Mouse (Mus musculus) megakaryocyte, embryonic 14.5 days (primary cell): ENCODE results near the gene S100a2. TPM values are rescaled to one million over a fixed set of nuclear protein-coding genes. Genes with fewer than 3 reads are reported as not detected.
A peak's percentile ranks its signal among the peaks of the same experiment; 100 is the strongest.

Experiments
- H3K27me3 ChIP-seq: replicated peaks from 2 replicates; pipeline ENCODE3; 2012; ENCODE audit warnings: inconsistent platforms
- H3K36me3 ChIP-seq: replicated peaks from 2 replicates; pipeline ENCODE3; 2012; ENCODE audit warnings: low read length, inconsistent platforms, mixed read lengths
- H3K4me1 ChIP-seq: 2 replicates; pipeline ENCODE4 v1.6.1; 2012; ENCODE audit warnings: inconsistent platforms
- H3K4me3 ChIP-seq: replicated peaks from 2 replicates; pipeline ENCODE3; 2012; ENCODE audit warnings: moderate library complexity, mild to moderate bottlenecking, inconsistent platforms
- H3K9me3 ChIP-seq: 2 replicates; pipeline ENCODE4 v1.6.1; 2012; ENCODE audit warnings: inconsistent platforms
- FLI1 ChIP-seq: IDR thresholded peaks from 2 replicates; pipeline ENCODE4 v1.6.1; 2012; ENCODE audit warnings: low read length, inconsistent platforms, mixed read lengths
- GATA1 ChIP-seq: IDR thresholded peaks from 3 replicates; pipeline ENCODE4 v1.6.1; 2012; ENCODE audit warnings: mixed read lengths, low read length, inconsistent platforms, borderline replicate concordance
- polyA plus RNA-seq: library from polyadenylated mRNA; stranded (reverse); fragments of >175 nt; gene quantifications from 2 replicates; pipeline ENCODE4 v1.2.3, GENCODE M21; 2012; ENCODE audit warnings: low replicate concordance; ENCODE audit not compliant: insufficient read depth

Gene S100a2
- polyA plus RNA-seq, 1 experiment, result not detected

DNA sequence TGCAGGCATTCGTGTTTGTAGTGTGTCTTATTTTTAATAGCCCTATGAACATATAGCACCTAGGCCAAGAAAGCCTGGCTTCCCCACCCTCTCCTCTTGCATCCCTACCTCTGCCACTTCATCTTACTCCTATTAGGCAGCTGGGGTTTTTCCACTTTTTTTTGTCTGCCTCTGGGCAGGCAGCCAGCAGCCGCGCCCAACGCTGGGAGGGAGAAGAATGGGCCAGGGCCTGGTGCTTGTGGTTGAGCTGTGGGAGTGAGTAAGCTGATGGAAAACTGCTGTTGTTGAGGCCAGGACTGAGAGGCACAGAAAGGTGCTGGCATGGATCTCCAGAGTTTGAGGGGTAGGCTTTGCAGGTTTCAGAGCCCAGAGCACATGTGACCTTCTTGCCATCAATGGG, 14.4 kb downstream of the S100a2 start:
- no peaks in the 10 kb centered on the region for H3K36me3 ChIP-seq
- H3K4me3 ChIP-seq, result no peak overlapping the region
- TF ChIP-seq GATA1 (no peak), FLI1 (no peak)
- no peaks in the 10 kb centered on the region for H3K9me3 ChIP-seq
- peaks cover 62% of the 10 kb centered on the region for H3K4me1 ChIP-seq
- peaks cover 90% of the 10 kb centered on the region for H3K27me3 ChIP-seq

DNA sequence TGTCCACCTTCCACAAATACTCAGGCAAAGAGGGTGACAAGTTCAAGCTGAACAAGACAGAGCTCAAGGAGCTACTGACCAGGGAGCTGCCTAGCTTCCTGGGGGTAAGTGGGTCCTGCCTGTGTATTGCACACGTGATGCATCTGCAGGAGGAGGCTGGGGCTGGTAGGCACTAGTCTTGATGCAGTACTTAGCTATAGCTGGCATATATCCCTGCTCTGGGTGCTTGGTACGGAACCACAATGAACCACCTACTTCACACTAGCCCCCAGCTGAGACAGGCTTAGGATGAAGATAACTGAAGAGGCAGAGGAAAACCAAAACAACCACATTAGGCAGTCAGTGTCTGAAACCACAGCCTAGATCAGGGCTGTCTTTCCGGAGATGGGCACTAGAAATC, 15.0 kb downstream of the S100a2 start:
- TF ChIP-seq FLI1 (no peak), GATA1 (no peak)
- no peaks in the 10 kb centered on the region for H3K36me3 ChIP-seq
- peaks cover 90% of the 10 kb centered on the region for H3K27me3 ChIP-seq
- peaks cover 62% of the 10 kb centered on the region for H3K4me1 ChIP-seq
- H3K4me3 ChIP-seq, result peak overlapping the region; percentile 29
- H3K9me3 ChIP-seq, result no peaks in the 10 kb centered on the region

DNA sequence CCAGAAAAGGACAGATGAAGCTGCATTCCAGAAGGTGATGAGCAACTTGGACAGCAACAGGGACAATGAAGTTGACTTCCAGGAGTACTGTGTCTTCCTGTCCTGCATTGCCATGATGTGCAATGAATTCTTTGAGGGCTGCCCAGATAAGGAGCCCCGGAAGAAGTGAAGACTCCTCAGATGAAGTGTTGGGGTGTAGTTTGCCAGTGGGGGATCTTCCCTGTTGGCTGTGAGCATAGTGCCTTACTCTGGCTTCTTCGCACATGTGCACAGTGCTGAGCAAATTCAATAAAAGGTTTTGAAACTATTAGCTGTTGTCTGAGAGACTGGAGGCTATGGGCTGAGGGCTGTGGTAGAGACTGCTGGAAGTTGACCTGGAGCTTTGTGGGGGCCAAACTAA, 15.7 kb downstream of the S100a2 start:
- H3K9me3 ChIP-seq, result no peaks in the 10 kb centered on the region
- H3K27me3 ChIP-seq, result peaks cover 89% of the 10 kb centered on the region
- peaks cover 62% of the 10 kb centered on the region for H3K4me1 ChIP-seq
- TF ChIP-seq FLI1 (no peak), GATA1 (no peak)
- H3K4me3 ChIP-seq, result no peak overlapping the region
- no peaks in the 10 kb centered on the region for H3K36me3 ChIP-seq

DNA sequence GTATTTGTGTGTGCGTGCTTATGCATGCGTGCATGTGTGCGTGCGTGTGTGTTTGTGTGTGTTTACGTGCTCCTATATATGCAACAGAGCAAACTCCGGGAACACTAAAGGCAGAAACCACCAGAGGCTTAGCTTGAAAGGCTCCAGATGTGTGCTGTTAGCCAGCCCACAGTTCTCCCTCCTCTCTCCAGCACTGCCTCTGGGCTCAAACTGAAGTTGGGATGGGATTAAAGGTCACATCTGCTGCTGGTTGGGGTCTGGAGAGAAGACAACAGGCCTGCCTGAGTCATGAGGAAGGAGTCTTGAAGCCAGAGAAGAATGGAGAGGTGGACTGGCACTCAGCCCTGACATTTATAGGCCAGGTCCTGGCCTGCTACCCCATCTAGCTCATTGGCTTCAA, 16.1 kb downstream of the S100a2 start:
- no peak for TF ChIP-seq GATA1
- TF ChIP-seq FLI1, result no peak
- Histone ChIP-seq H3K36me3 (no peaks in the 10 kb centered on the region), H3K4me3 (no peak overlapping the region), H3K4me1 (peaks cover 62% of the 10 kb centered on the region), H3K9me3 (no peaks in the 10 kb centered on the region), H3K27me3 (peaks cover 89% of the 10 kb centered on the region)

DNA sequence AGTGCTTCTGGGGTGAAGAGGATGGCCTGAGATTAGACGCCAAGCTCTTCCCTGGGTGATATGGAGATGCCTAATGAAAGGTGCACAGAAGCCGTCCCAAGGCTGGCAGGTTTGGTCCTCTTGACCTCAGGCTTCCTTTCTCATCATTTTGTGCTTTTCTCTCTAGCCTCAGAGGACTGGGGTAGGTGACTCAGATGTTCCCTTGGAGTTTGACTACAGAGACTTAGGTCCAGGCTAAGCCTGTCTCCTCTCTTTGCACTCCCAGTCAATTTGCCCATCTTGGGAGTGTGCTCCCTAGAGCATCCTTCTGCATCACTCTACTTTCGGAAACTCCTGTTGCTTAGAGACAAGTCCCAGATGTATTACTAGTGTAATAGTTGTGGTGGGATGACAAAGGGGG, 17.3 kb downstream of the S100a2 start:
- no peak overlapping the region for H3K4me3 ChIP-seq
- H3K9me3 ChIP-seq, result no peaks in the 10 kb centered on the region
- H3K36me3 ChIP-seq, result no peaks in the 10 kb centered on the region
- TF ChIP-seq FLI1, result no peak
- peaks cover 86% of the 10 kb centered on the region for H3K27me3 ChIP-seq
- peaks cover 62% of the 10 kb centered on the region for H3K4me1 ChIP-seq

DNA sequence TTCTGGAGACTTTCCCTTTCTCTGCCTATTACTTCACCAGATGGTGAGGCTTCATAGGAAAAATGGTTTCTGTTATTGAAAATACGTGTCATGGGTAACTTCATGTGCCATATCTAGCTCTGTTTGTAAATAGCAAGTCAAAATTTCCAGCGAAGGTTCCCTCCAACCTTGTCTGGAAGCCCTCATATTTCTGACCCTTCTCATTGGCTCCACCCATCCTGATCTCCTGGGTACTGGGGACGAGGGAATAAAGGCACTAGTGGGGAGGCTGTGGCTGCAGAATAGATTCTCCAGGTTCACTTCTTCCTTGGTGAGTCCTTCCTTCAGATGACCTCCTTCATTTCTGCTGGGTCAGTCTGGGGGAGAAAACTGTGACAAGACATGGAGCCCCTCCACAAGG, 18.2 kb downstream of the S100a2 start, which contains the start of gene S100a5:
Gene S100a5, plus strand, starts transcription at position 301 of the 400 bp plus-strand sequence.
- H3K4me1 ChIP-seq, result peaks cover 62% of the 10 kb centered on the region

GRCm38 (mm10) chr3:90609102-90609501, 19.1 kb downstream of the S100a2 start:
- no peak overlapping the region for H3K4me3 ChIP-seq
- H3K4me1 ChIP-seq, result peaks cover 62% of the 10 kb centered on the region
- H3K9me3 ChIP-seq, result no peaks in the 10 kb centered on the region
- peaks cover 88% of the 10 kb centered on the region for H3K27me3 ChIP-seq
- H3K36me3 ChIP-seq, result no peaks in the 10 kb centered on the region
- TF ChIP-seq FLI1 (no peak), GATA1 (no peak)

More for the DNA sequence above, 18.2 kb downstream of the S100a2 start, which contains the start of gene S100a5:
- Histone ChIP-seq H3K9me3 (no peaks in the 10 kb centered on the region), H3K36me3 (no peaks in the 10 kb centered on the region), H3K4me3 (no peak within 1 kb of the TSS), H3K27me3 (peaks cover 83% of the 10 kb centered on the region)
- TF ChIP-seq GATA1 (no peak), FLI1 (no peak)

DNA sequence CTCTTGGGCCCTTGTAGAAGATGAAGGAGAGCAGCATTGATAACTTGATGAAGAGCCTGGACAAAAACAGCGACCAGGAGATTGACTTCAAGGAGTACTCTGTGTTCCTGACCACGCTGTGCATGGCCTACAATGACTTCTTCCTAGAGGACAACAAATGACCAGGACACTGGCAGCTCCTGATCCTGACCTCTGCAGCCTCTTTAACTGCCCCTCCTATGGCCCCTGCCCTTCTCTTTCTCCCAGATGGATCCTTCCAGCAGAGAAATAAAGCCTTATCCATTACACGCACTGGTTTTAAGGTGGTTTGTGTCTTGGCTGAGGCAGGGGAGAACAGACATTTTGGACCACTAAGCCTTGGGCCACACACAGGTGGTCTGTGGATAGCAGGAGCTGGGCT, 21.4 kb downstream of the S100a2 start:
- Histone ChIP-seq H3K27me3 (peaks cover 74% of the 10 kb centered on the region), H3K4me1 (peaks cover 53% of the 10 kb centered on the region), H3K9me3 (no peaks in the 10 kb centered on the region), H3K36me3 (no peaks in the 10 kb centered on the region), H3K4me3 (no peak overlapping the region)
- no peak for TF ChIP-seq FLI1
- TF ChIP-seq GATA1, result no peak

- Histone ChIP-seq H3K4me3 (no peak overlapping the region), H3K9me3 (no peaks in the 10 kb centered on the region), H3K27me3 (peaks cover 72% of the 10 kb centered on the region), H3K4me1 (peaks cover 53% of the 10 kb centered on the region), H3K36me3 (no peaks in the 10 kb centered on the region)
- TF ChIP-seq GATA1, result no peak
- TF ChIP-seq FLI1, result no peak
Measured at GRCm38 (mm10) chr3:90612061-90612460, 22.0 kb downstream of the S100a2 start.

GRCm38 (mm10) chr3:90612728-90613291, 22.8 kb downstream of the S100a2 start, which contains the start of gene S100a6:
Gene S100a6, plus strand, starts transcription at chr3:90612882.
- Histone ChIP-seq H3K4me3 (peak within 1 kb of the TSS; percentile 88), H3K4me1 (peaks cover 53% of the 10 kb centered on the region), H3K36me3 (no peaks in the 10 kb centered on the region), H3K9me3 (no peaks in the 10 kb centered on the region), H3K27me3 (peaks cover 65% of the 10 kb centered on the region)
- TF ChIP-seq FLI1, result no peak
- TF ChIP-seq GATA1, result no peak
